Mouse (Mus musculus) midbrain, postnatal 0 days (tissue): Measurements from ENCODE around the gene Prune2. TPM values are rescaled to one million over a fixed set of nuclear protein-coding genes. Genes with fewer than 3 reads are reported as not detected.
A peak's percentile ranks its signal among the peaks of the same experiment; 100 is the strongest.

Source experiments
- ATAC-seq: fragments of 200-750 bp; cut with Nextera tagmentation; 2 replicates; pipeline ENCODE4 v1.8.0; 2017; ENCODE audit warnings: moderate number of reproducible peaks, mild to moderate bottlenecking, moderate TSS enrichment, moderate library complexity; ENCODE audit not compliant: low FRiP score
- DNase-seq: peaks from one replicate; pipeline ENCODE4 v3.0.0-alpha.2; 2015; ENCODE audit warnings: low spot score
- H3K27ac ChIP-seq: fragments of 300-500 bp; sonication (generic); 2 replicates; pipeline ENCODE4 v1.5.1; 2014; ENCODE audit warnings: low read depth, mild to moderate bottlenecking, low read length, mixed read lengths
- H3K27me3 ChIP-seq: fragments of 300-500 bp; sonication (generic); 2 replicates; pipeline ENCODE4 v1.6.1; 2014; ENCODE audit warnings: low read length, control low read depth, mixed read lengths; ENCODE audit not compliant: insufficient read depth
- H3K36me3 ChIP-seq: fragments of 300-500 bp; sonication (generic); 2 replicates; pipeline ENCODE4 v1.6.1; 2014; ENCODE audit warnings: low read length, control low read depth, mixed read lengths; ENCODE audit not compliant: insufficient read depth
- H3K4me1 ChIP-seq: fragments of 300-500 bp; sonication (generic); 2 replicates; pipeline ENCODE4 v1.6.1; 2014; ENCODE audit warnings: mild to moderate bottlenecking, control low read depth, antibody characterized with exemption, low read length, mixed read lengths; ENCODE audit not compliant: insufficient read depth
- H3K4me2 ChIP-seq: fragments of 300-500 bp; sonication (generic); 2 replicates; pipeline ENCODE4 v1.6.1; 2014; ENCODE audit warnings: low read depth, mild to moderate bottlenecking, low read length, mixed read lengths; ENCODE audit not compliant: poor library complexity, severe bottlenecking
- H3K4me3 ChIP-seq: fragments of 300-500 bp; sonication (generic); 2 replicates; pipeline ENCODE4 v1.5.1; 2014; ENCODE audit warnings: low read depth, mild to moderate bottlenecking, low read length, moderate library complexity
- H3K9ac ChIP-seq: fragments of 300-500 bp; sonication (generic); replicated peaks from 2 replicates; pipeline ENCODE4 v1.6.1; 2014; ENCODE audit warnings: mild to moderate bottlenecking, low read length, moderate library complexity, mixed read lengths; ENCODE audit not compliant: poor library complexity, severe bottlenecking
- H3K9me3 ChIP-seq: fragments of 300-500 bp; sonication (generic); 2 replicates; pipeline ENCODE4 v1.6.1; 2016; ENCODE audit warnings: low read length, control low read depth
- CTCF ChIP-seq: IDR thresholded peaks from 2 replicates; pipeline ENCODE4 v1.5.1; 2016; ENCODE audit warnings: antibody characterized with exemption, mild to moderate bottlenecking
- WGBS: fragments of 180-500 bp; shearing (Covaris S2); extraction: QIAGEN DNeasy Blood & Tissue Kit; methylation state at CpG from one replicate; pipeline ENCODE4 v1.1.7; 2014; 5-methylcytosine and 5-hydroxymethylcytosine counted together
- polyA plus RNA-seq: library from polyadenylated mRNA; unstranded; fragments of >200 nt; fragmentation: Nextera tagmentation; extraction: Ambion mirVana; gene quantifications from 2 replicates; pipeline ENCODE4 v1.2.1, GENCODE M21; 2015
- total RNA-seq: library from RNA; depleted of rRNA; stranded (reverse); fragments of >200 nt; gene quantifications from 2 replicates; pipeline ENCODE4 v1.2.3, GENCODE M21; 2014; rRNA removed

The Prune2 gene
- total and polyA plus RNA-seq, 2 experiments from 2014 or later, result 12.0 to 12.1 TPM

- ATAC-seq, result no peak
- no peak for TF ChIP-seq CTCF
- H3K4me3 ChIP-seq, result no peak overlapping the region
- H3K27ac ChIP-seq, result no peak overlapping the region
- WGBS, result 91% methylated on average over 2 of the region's 2 CpGs
- no peaks in the 10 kb centered on the region for H3K9me3 ChIP-seq
- no peak for DNase-seq
- no peak overlapping the region for H3K4me2 ChIP-seq
- H3K9ac ChIP-seq, result no peak overlapping the region
- H3K4me1 ChIP-seq, result no peaks in the 10 kb centered on the region
- H3K27me3 ChIP-seq, result no peaks in the 10 kb centered on the region
- H3K36me3 ChIP-seq, result no peaks in the 10 kb centered on the region
Observed at GRCm38 (mm10) chr19:17263181-17263580, 307.3 kb downstream of the Prune2 start.

GRCm38 (mm10) chr19:17263679-17264370 lies 307.9 kb downstream of the Prune2 start:
- no peak overlapping the region for H3K9ac ChIP-seq
- H3K4me3 ChIP-seq, result no peak overlapping the region
- H3K36me3 ChIP-seq, result no peaks in the 10 kb centered on the region
- no peaks in the 10 kb centered on the region for H3K9me3 ChIP-seq
- ATAC-seq, result no peak
- H3K4me1 ChIP-seq, result no peaks in the 10 kb centered on the region
- no peak overlapping the region for H3K27ac ChIP-seq
- no peak for DNase-seq
- 93% methylated on average over 13 of the region's 13 CpGs for WGBS
- no peaks in the 10 kb centered on the region for H3K27me3 ChIP-seq
- TF ChIP-seq CTCF, result no peak
- no peak overlapping the region for H3K4me2 ChIP-seq

GRCm38 (mm10) chr19:17264481-17265196 lies 308.7 kb downstream of the Prune2 start:
- no peak for DNase-seq
- Histone ChIP-seq H3K9ac (no peak overlapping the region), H3K4me1 (no peaks in the 10 kb centered on the region), H3K4me2 (no peak overlapping the region), H3K9me3 (no peaks in the 10 kb centered on the region), H3K27ac (no peak overlapping the region), H3K27me3 (no peaks in the 10 kb centered on the region), H3K36me3 (no peaks in the 10 kb centered on the region), H3K4me3 (no peak overlapping the region)
- 91% methylated on average over 9 of the region's 9 CpGs for WGBS
- no peak for TF ChIP-seq CTCF
- no peak for ATAC-seq

GRCm38 (mm10) chr19:17268669-17269068 lies 312.8 kb downstream of the Prune2 start:
- Histone ChIP-seq H3K27me3 (no peaks in the 10 kb centered on the region), H3K4me2 (no peak overlapping the region), H3K36me3 (no peaks in the 10 kb centered on the region), H3K9me3 (no peaks in the 10 kb centered on the region), H3K9ac (no peak overlapping the region), H3K4me1 (no peaks in the 10 kb centered on the region), H3K4me3 (no peak overlapping the region), H3K27ac (no peak overlapping the region)
- ATAC-seq (no peak), DNase-seq (no peak)
- no peak for TF ChIP-seq CTCF
- 85% methylated on average over 4 of the region's 4 CpGs for WGBS

- Histone ChIP-seq H3K4me1 (no peaks in the 10 kb centered on the region), H3K27me3 (no peaks in the 10 kb centered on the region), H3K36me3 (no peaks in the 10 kb centered on the region), H3K4me3 (no peak overlapping the region), H3K4me2 (no peak overlapping the region), H3K27ac (no peak overlapping the region), H3K9ac (no peak overlapping the region), H3K9me3 (no peaks in the 10 kb centered on the region)
- no peak for ATAC-seq
- 26% methylated on average over 3 of the region's 3 CpGs for WGBS
- peak; percentile 6 for DNase-seq
- no peak for TF ChIP-seq CTCF
Observed at GRCm38 (mm10) chr19:17271179-17271622, 315.3 kb downstream of the Prune2 start.

GRCm38 (mm10) chr19:17272988-17273387 lies 317.1 kb downstream of the Prune2 start:
- 93% methylated on average over 2 of the region's 2 CpGs for WGBS
- Histone ChIP-seq H3K4me1 (no peaks in the 10 kb centered on the region), H3K27me3 (no peaks in the 10 kb centered on the region)

More at GRCm38 (mm10) chr19:17272988-17273387, 317.1 kb downstream of the Prune2 start:
- ATAC-seq (no peak), DNase-seq (no peak)
- Histone ChIP-seq H3K4me2 (no peak overlapping the region), H3K9me3 (no peaks in the 10 kb centered on the region), H3K4me3 (no peak overlapping the region), H3K9ac (no peak overlapping the region), H3K27ac (no peak overlapping the region), H3K36me3 (no peaks in the 10 kb centered on the region)
- no peak for TF ChIP-seq CTCF

Other genes starting within 250 kb of the Prune2 start
- 15.9 and 24.1 TPM in 2 replicates for gene Vps13a, start 175.2 kb upstream of the Prune2 start, total RNA-seq
- gene Vps13a, start 175.2 kb upstream of the Prune2 start, polyA plus RNA-seq, result 5.3 and 6.5 TPM in 2 replicates
- gene Foxb2, start 82.3 kb upstream of the Prune2 start, total RNA-seq, result 0.28 TPM in 1 of 2 replicates, not detected in the other
- gene Foxb2, start 82.3 kb upstream of the Prune2 start, polyA plus RNA-seq, result 0.26 and 0.47 TPM in 2 replicates